In genomic region chr4:109382457-109382856, GRCm38 (mm10) we compare ENCODE assay signal across 22 mouse cellular contexts. TPM values are rescaled to one million over a fixed set of nuclear protein-coding genes. Genes with fewer than 3 reads are reported as not detected.
DNase-seq lines count a peak whose midpoint lies in the region; ATAC-seq and TF ChIP-seq lines count a peak whose summit lies in the region.
"Had no signal": no experiment of that assay in that cellular context is flagged by ENCODE, and none has a peak within 500 bp of the region (broad histone marks: within the 10 kb centered on the region; RNA-seq: fewer than 3 reads in every experiment).

No protein-coding gene starts in this region.

- H3K4me1 ChIP-seq in thymus, adult 2 months (replicated peaks; ENCODE audit: control insufficient read depth, insufficient read depth, low read length), result no peaks in the 10 kb centered on the region
- H3K4me1 ChIP-seq in kidney, embryonic 16.5 days (ENCODE audit: insufficient read depth, low read length), result no peaks in the 10 kb centered on the region
- H3K4me1 ChIP-seq: embryonic facial prominence, embryonic 12.5 days; heart, embryonic 15.5 days had no signal

- TF ChIP-seq CTCF in thymus, adult 2 months (IDR thresholded peaks at IDR 0.05; ENCODE audit: borderline replicate concordance, control insufficient read depth, extremely low read depth, insufficient read depth, low read length, poor library complexity), result no peak

- H3K36me3 ChIP-seq in thymus, adult 2 months (ENCODE audit: control insufficient read depth, insufficient read depth, low read length), result peaks cover 18% of the 10 kb centered on the region
- peaks cover 11% of the 10 kb centered on the region for H3K36me3 ChIP-seq in kidney, embryonic 16.5 days (ENCODE audit: insufficient read depth, low read length)

- no peak for TF ChIP-seq POLR2A in thymus, adult 2 months (IDR thresholded peaks at IDR 0.05; ENCODE audit: control insufficient read depth, extremely low read depth, insufficient read depth, low read length, poor library complexity)

- WGBS in thymus, adult 2 months, result 66% methylated on average over 2 of the region's 2 CpGs
- 90% methylated on average over 2 of the region's 2 CpGs for WGBS in kidney, embryonic 16.5 days

- H3K4me2 ChIP-seq in kidney, embryonic 16.5 days (replicated peaks; ENCODE audit: low read depth, low read length), result no peak overlapping the region
- H3K4me2 ChIP-seq: embryonic facial prominence, embryonic 12.5 days; heart, embryonic 11.5 days; heart, embryonic 15.5 days; hindbrain, embryonic 13.5 days had no signal

- H3K9me3 ChIP-seq in kidney, embryonic 16.5 days (ENCODE audit: low read length), result no peaks in the 10 kb centered on the region
- H3K9me3 ChIP-seq: embryonic facial prominence, embryonic 12.5 days; heart, embryonic 15.5 days; hindbrain, embryonic 13.5 days had no signal

- no peak overlapping the region for H3K4me3 ChIP-seq in thymus, adult 2 months (ENCODE audit: control insufficient read depth, insufficient read depth, low read length)
- H3K4me3 ChIP-seq in kidney, embryonic 16.5 days (ENCODE audit: low read length), result no peak overlapping the region
- H3K4me3 ChIP-seq: embryonic facial prominence, embryonic 12.5 days; heart, embryonic 15.5 days; hindbrain, embryonic 13.5 days had no signal

- ATAC-seq in cerebellum, adult (ENCODE audit: insufficient number of reproducible peaks, low FRiP score, low TSS enrichment), result 0 out of 2 replicates have a peak, but pooled peaks have one; percentile 31
- ATAC-seq in kidney, embryonic 16.5 days (ENCODE audit: low FRiP score, low TSS enrichment), result no peak
- ATAC-seq: activated CD4-positive, CD25-positive, alpha-beta regulatory T cell, adult 4 months; forebrain, embryonic 16.5 days; hindbrain, postnatal 0 days; Patski had no signal

- H3K27me3 ChIP-seq in thymus, adult 2 months (ENCODE audit: control insufficient read depth, insufficient read depth, low read length), result no peaks in the 10 kb centered on the region
- no peaks in the 10 kb centered on the region for H3K27me3 ChIP-seq in kidney, embryonic 16.5 days (ENCODE audit: insufficient read depth, low read length)
- H3K27me3 ChIP-seq: embryonic facial prominence, embryonic 12.5 days; heart, embryonic 15.5 days; hindbrain, embryonic 13.5 days; Patski had no signal

- no peak for DNase-seq in cerebellum, postnatal 4 days (ENCODE audit: low spot score in 2 of 2)
- DNase-seq in thymus, postnatal 0 days (ENCODE audit: low spot score), result peak; percentile 15
- no peak for DNase-seq in thymus, adult 2 months
- peak; percentile 73 for DNase-seq in cerebellum, adult 9-10 months
- no peak for DNase-seq in ovary, postnatal 10 days (ENCODE audit: low spot score)
- DNase-seq in right cerebral cortex, postnatal 10 days (ENCODE audit: low spot score in 2 of 2), result no peak
- DNase-seq: adrenal gland, adult 2 months; adrenal gland, postnatal 25 days; gastrocnemius, postnatal 25 days; heart, adult 18-20 months; heart, postnatal 14 days; kidney, adult 11 months had no signal

- H3K27ac ChIP-seq in thymus, adult 2 months (ENCODE audit: control insufficient read depth, insufficient read depth, low read length), result no peak overlapping the region
- no peak overlapping the region for H3K27ac ChIP-seq in kidney, embryonic 16.5 days (ENCODE audit: low read length)
- H3K27ac ChIP-seq: embryonic facial prominence, embryonic 12.5 days; heart, embryonic 15.5 days; hindbrain, embryonic 13.5 days; hindbrain, postnatal 0 days had no signal

- no peak overlapping the region for H3K9ac ChIP-seq in kidney, embryonic 16.5 days (replicated peaks; ENCODE audit: low read length)
- H3K9ac ChIP-seq: embryonic facial prominence, embryonic 12.5 days; heart, embryonic 15.5 days; hindbrain, embryonic 13.5 days had no signal

RNA-seq across cellular contexts. Expression of gene Ttc39a, which starts 24.0 kb away (rescaled TPM):
- polyA plus RNA-seq in thymus, postnatal 0 days (2015; fragmentation: Nextera tagmentation; extraction: Ambion mirVana), result 4.2 and 4.3 TPM in 2 replicates
- polyA plus RNA-seq in thymus, adult 2 months (2012; rRNA removed), result 15.0 and 17.2 TPM in 2 replicates
- 4.8 and 6.0 TPM in 2 replicates for polyA plus RNA-seq in kidney, embryonic 16.5 days (2015; fragmentation: Nextera tagmentation; extraction: Ambion mirVana)
- polyA plus RNA-seq: activated CD4-positive, CD25-positive, alpha-beta regulatory T cell, adult 4 months had no signal

Comparison
In these comparisons a context has a peak if more than half of its experiments do, and no peak if none do; other contexts are left out.
1. DNase-seq: peak in thymus, postnatal 0 days (single experiment) and cerebellum, adult 9-10 months (single experiment); none in cerebellum, postnatal 4 days (0 of 2), thymus, adult 2 months (single experiment), ovary, postnatal 10 days (single experiment) and right cerebral cortex, postnatal 10 days (0 of 2).